Mouse (Mus musculus) limb, embryonic 11.5 days (tissue): ENCODE data around the gene Fam19a2. TPM values are rescaled to one million over a fixed set of nuclear protein-coding genes. Genes with fewer than 3 reads are reported as not detected.
A peak's percentile ranks its signal among the peaks of the same experiment; 100 is the strongest.

Experiments used
- ATAC-seq: fragments of 200-750 bp; cut with Nextera tagmentation; 2 replicates; pipeline ENCODE4 v1.8.0; 2017; ENCODE audit warnings: low read depth; ENCODE audit not compliant: insufficient number of reproducible peaks, low FRiP score, low TSS enrichment
- DNase-seq: peaks from one replicate; pipeline ENCODE4 v3.0.0-alpha.2; 2015; ENCODE audit warnings: low spot score
- H3K27ac ChIP-seq: fragments of 300-500 bp; sonication (generic); replicated peaks from 2 replicates; pipeline ENCODE4 v1.5.1; 2014; ENCODE audit warnings: low read depth, mild to moderate bottlenecking, low read length
- H3K27me3 ChIP-seq: fragments of 300-500 bp; sonication (generic); 2 replicates; pipeline ENCODE4 v1.6.1; 2014; ENCODE audit warnings: mild to moderate bottlenecking, low read length, mixed read lengths; ENCODE audit not compliant: control insufficient read depth, insufficient read depth
- H3K36me3 ChIP-seq: fragments of 300-500 bp; sonication (generic); 2 replicates; pipeline ENCODE4 v1.6.1; 2014; ENCODE audit warnings: mild to moderate bottlenecking, low read length, moderate library complexity, mixed read lengths; ENCODE audit not compliant: control insufficient read depth, insufficient read depth
- H3K4me1 ChIP-seq: fragments of 300-500 bp; sonication (generic); 2 replicates; pipeline ENCODE4 v1.6.1; 2014; ENCODE audit warnings: low read length, mixed read lengths; ENCODE audit not compliant: control insufficient read depth, insufficient read depth
- H3K4me2 ChIP-seq: fragments of 300-500 bp; sonication (generic); 2 replicates; pipeline ENCODE4 v1.6.1; 2014; ENCODE audit warnings: low read depth, mild to moderate bottlenecking, moderate library complexity; ENCODE audit not compliant: severe bottlenecking
- H3K4me3 ChIP-seq: fragments of 300-500 bp; sonication (generic); 2 replicates; pipeline ENCODE4 v1.5.1; 2014; ENCODE audit warnings: low read depth, low read length
- H3K9ac ChIP-seq: fragments of 300-500 bp; sonication (generic); 2 replicates; pipeline ENCODE4 v1.6.1; 2014; ENCODE audit warnings: mild to moderate bottlenecking, low read length
- H3K9me3 ChIP-seq: fragments of 300-500 bp; sonication (generic); 2 replicates; pipeline ENCODE4 v1.6.1; 2016; ENCODE audit warnings: low read length; ENCODE audit not compliant: control insufficient read depth
- WGBS: fragments of 180-500 bp; shearing (Covaris S2); extraction: QIAGEN DNeasy Blood & Tissue Kit; methylation state at CpG from one replicate; pipeline ENCODE4 v1.1.7; 2014; 5-methylcytosine and 5-hydroxymethylcytosine counted together
- polyA plus RNA-seq: library from polyadenylated mRNA; unstranded; fragments of >200 nt; fragmentation: Nextera tagmentation; extraction: Ambion mirVana; gene quantifications from 2 replicates; pipeline ENCODE4 v1.2.1, GENCODE M21; 2014

The Fam19a2 gene
- 2.1 and 2.5 TPM in 2 replicates for polyA plus RNA-seq

DNA sequence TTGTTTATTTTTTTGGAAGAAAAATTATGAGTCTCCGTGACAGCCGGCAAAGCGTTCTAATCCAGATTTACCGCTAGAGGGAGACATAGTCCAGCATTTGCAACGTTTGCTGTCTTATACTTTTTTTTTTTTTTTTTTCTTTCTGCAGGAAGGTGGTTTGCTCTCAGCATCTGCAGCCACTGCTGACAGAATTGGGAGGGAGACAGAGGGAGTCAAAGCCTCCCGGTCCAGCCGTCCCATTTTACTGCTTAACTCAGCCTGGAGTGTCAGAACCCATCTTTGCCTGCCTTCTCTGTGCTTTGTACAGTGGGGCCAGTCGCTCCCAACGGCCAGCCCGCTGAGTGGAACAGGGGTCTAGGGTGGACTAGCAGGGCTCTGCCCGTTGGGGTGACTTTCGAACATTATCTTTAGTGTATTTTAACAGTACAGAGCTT is at the start of gene Fam19a2:
Fam19a2 (plus strand) TSS at position 121 of the 434 bp plus-strand sequence.
- Histone ChIP-seq H3K4me2 (peak within 1 kb of the TSS; percentile 96), H3K4me3 (peak within 1 kb of the TSS; percentile 51), H3K27ac (no peak within 1 kb of the TSS), H3K36me3 (no peaks in the 10 kb centered on the region), H3K9ac (peak within 1 kb of the TSS; percentile 50), H3K9me3 (no peaks in the 10 kb centered on the region), H3K4me1 (no peaks in the 10 kb centered on the region), H3K27me3 (peaks cover 23% of the 10 kb centered on the region)
- 2% methylated on average over 12 of the region's 12 CpGs for WGBS
- DNase-seq (peak; percentile 73), ATAC-seq (peak; percentile 41)

DNA sequence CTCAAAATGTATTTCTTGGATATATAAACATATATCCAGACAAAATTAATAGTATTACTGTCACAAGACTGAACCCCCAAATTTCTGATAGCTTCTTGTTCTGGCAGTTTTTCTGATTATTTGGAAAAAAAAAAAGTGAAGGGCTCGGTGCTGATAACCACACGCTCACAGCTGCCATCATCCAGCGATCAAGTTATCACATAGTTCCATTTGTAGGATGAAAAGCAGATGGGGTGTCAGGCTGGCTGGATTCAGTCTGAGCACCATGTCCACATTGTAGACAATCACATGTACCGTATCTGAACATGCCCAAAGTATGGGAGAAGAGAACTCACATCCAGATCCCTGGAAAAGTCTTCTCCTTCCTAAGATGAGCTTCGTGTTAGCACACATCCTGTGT is 41.0 kb upstream of the Fam19a2 start:
- H3K4me2 ChIP-seq: no peak overlapping the region
- no peaks in the 10 kb centered on the region for H3K36me3 ChIP-seq
- no peak overlapping the region for H3K9ac ChIP-seq
- no peak for ATAC-seq
- DNase-seq: no peak
- no peaks in the 10 kb centered on the region for H3K9me3 ChIP-seq
- H3K4me3 ChIP-seq: no peak overlapping the region
- no peaks in the 10 kb centered on the region for H3K4me1 ChIP-seq
- no peak overlapping the region for H3K27ac ChIP-seq
- 86% methylated on average over 5 of the region's 5 CpGs for WGBS
- H3K27me3 ChIP-seq: no peaks in the 10 kb centered on the region

DNA sequence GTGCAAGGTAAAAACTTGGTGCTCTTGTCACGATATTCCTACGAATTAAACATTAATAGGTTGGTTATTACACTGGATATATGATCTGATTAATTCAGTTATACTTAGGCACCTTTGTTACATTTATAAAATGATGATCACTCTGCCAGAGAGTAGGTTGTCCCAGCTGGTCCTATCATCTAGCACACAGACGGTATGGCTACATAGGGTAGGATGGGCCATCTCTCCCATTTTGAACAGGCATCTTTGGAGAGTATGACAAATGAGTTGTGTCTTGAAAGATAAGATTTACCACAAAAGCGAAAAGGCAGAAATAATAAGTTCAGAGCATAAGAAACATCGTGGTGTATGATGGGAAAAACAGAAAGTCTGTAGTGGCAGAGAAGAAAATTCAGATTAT is 34.4 kb upstream of the Fam19a2 start:
- H3K4me2 ChIP-seq: no peak overlapping the region
- H3K4me3 ChIP-seq: no peak overlapping the region
- no peak overlapping the region for H3K27ac ChIP-seq
- no peak for DNase-seq
- H3K9me3 ChIP-seq: no peaks in the 10 kb centered on the region
- no peaks in the 10 kb centered on the region for H3K27me3 ChIP-seq
- no peak overlapping the region for H3K9ac ChIP-seq
- ATAC-seq: no peak
- H3K36me3 ChIP-seq: no peaks in the 10 kb centered on the region
- H3K4me1 ChIP-seq: no peaks in the 10 kb centered on the region
- 93% methylated on average over 5 of the region's 5 CpGs for WGBS

DNA sequence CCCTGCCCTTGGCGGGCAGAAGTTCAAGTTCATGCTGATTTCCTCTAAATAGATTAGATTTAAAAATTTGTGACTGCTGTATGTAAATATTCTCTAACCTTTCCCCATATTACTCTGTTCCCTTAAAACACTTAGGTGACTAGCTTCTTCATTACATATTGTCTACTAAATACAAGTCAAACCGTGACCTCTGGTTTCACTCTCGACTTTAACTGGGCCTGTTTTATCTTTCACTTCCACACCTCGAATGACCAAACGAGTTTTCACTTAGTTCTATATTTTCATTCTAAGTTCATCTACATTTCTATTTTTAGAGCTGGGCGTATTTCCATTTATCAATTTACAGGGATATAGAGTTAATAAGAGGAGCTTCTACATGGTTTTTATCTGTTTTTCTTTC is 15.7 kb upstream of the Fam19a2 start:
- H3K4me2 ChIP-seq: no peak overlapping the region
- ATAC-seq: no peak
- DNase-seq: no peak
- no peak overlapping the region for H3K9ac ChIP-seq
- 91% methylated on average over 6 of the region's 6 CpGs for WGBS
- H3K4me1 ChIP-seq: no peaks in the 10 kb centered on the region
- no peak overlapping the region for H3K27ac ChIP-seq
- H3K36me3 ChIP-seq: no peaks in the 10 kb centered on the region
- H3K9me3 ChIP-seq: no peaks in the 10 kb centered on the region
- H3K4me3 ChIP-seq: no peak overlapping the region
- H3K27me3 ChIP-seq: no peaks in the 10 kb centered on the region

DNA sequence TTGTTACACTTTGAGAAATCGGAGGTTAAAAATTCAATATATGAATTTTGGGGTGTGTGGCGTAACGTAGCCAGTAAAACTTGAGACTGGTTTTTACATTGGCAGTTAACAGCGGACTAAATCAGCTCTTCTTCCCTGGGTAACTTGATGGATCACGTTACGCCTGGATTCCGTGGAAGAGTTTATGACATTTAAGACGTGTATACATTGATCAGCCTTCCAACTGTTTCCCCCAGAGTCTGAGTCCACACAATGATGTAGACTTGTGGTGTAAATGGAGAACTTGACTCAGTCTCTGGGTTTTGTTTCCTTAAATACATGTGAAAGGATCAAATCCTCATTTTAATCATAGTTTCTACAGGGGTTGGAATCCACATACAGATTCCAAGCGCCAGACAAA is 11.9 kb upstream of the Fam19a2 start:
- no peak overlapping the region for H3K27ac ChIP-seq
- no peaks in the 10 kb centered on the region for H3K9me3 ChIP-seq
- H3K36me3 ChIP-seq: no peaks in the 10 kb centered on the region
- no peak overlapping the region for H3K4me2 ChIP-seq
- 73% methylated on average over 9 of the region's 9 CpGs for WGBS
- no peak overlapping the region for H3K4me3 ChIP-seq
- no peak for ATAC-seq
- H3K4me1 ChIP-seq: no peaks in the 10 kb centered on the region
- H3K27me3 ChIP-seq: no peaks in the 10 kb centered on the region
- H3K9ac ChIP-seq: no peak overlapping the region
- DNase-seq: no peak

DNA sequence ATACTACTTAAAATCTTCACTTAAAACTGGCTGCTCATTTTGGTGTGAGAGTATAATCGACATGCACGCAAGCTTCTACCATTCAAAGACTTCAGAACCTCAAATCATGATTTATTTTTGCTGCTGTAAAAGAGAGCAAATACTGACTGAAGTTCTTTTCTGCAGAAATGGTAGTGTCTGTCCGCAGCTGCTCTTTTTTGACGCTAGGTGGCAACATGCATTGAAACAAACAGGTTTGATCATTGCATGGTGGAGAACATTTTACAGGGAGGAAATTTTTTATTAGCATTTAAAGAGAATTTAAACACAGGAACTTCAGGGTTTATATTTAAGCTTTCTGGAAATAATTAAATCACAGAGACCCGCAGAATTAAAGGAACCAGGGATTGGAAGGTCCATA is 9.5 kb upstream of the Fam19a2 start:
- peak; percentile 33 for DNase-seq
- Histone ChIP-seq H3K9me3 (no peaks in the 10 kb centered on the region), H3K4me3 (no peak overlapping the region), H3K4me2 (no peak overlapping the region), H3K27ac (no peak overlapping the region), H3K9ac (no peak overlapping the region), H3K36me3 (no peaks in the 10 kb centered on the region), H3K27me3 (no peaks in the 10 kb centered on the region), H3K4me1 (no peaks in the 10 kb centered on the region)
- ATAC-seq: no peak
- 34% methylated on average over 5 of the region's 5 CpGs for WGBS

DNA sequence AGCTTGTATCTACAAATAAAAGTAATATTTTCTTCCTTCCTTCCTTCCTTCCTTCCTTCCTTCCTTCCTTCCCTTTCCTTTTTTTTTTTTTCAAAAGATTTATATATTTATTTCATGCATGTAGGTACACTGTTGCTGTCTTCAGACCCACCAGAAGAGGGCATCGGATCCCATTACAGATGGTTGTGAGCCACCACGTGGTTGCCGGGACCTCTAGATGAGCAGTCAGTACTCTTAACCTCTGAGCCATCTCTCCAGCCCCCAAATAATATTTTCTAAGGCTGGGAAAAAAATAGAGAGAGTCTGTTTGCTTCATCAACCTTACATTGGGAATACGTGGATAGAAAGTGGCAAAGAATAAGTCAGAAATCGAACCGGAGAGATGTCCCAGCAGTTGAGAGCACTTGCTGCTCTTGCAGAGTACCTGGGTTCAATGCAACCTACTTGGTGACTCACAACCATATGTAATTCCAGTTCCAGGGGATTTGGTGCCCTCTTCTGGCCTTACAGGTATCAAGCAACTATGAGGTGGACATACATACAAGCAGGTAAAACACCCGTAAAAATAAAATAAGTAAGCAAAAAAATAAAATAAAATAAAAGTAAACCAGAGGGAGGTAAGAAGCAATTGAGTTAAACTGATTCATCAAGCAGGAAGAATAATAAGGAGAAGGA is 8.0 kb upstream of the Fam19a2 start:
- H3K9ac ChIP-seq: no peak overlapping the region
- ATAC-seq (no peak), DNase-seq (no peak)
- H3K27me3 ChIP-seq: no peaks in the 10 kb centered on the region; the same call in 1 of the 2 replicates
- no peaks in the 10 kb centered on the region for H3K4me1 ChIP-seq
- 73% methylated on average over 7 of the region's 7 CpGs for WGBS
- H3K27ac ChIP-seq: no peak overlapping the region
- no peaks in the 10 kb centered on the region for H3K9me3 ChIP-seq
- H3K36me3 ChIP-seq: no peaks in the 10 kb centered on the region
- no peak overlapping the region for H3K4me2 ChIP-seq
- no peak overlapping the region for H3K4me3 ChIP-seq

DNA sequence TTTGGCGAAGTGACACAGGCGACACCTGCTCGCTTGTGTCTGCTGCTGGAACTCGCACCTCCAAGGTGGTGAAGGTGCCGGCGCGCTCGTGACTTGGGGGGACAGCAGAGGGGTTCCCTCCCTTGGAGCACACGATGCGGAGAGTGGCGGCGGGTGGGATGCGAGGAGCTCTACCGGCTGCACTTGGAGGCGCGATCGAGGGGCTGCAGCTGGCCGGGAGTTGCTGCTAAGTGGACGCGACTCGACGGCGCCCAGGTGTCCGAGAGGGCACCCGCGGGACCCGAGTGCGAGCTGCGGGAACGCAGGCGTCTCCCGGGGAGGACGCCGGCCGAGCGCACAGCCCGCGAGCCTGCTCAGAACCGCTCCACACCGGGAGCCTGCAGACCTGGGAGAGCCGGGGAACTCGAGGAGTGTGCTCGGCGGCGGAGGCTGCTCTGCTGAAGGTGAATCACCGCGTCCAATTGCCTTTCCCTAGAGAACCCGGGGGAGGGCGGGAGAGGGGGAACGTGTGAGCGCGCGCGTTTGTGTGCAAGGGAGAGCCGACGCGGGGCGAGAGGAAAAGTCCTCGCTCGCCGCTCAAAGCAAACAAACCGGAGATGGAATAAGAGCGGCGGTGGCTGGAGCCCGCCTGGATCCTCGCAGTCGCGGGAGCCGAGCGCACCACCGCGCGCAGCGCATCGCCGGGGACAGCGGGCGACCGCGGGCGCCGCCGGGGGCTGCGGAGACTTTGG is 830 bp downstream of the Fam19a2 start:
- H3K9me3 ChIP-seq: no peaks in the 10 kb centered on the region
- H3K27ac ChIP-seq: no peak overlapping the region

More for the DNA sequence above, 830 bp downstream of the Fam19a2 start:
- under 1% methylated on average over 82 of the region's 84 CpGs for WGBS
- ATAC-seq (peak; percentile 48), DNase-seq (peak; percentile 71)
- H3K27me3 ChIP-seq: peaks cover 23% of the 10 kb centered on the region
- H3K36me3 ChIP-seq: no peaks in the 10 kb centered on the region
- H3K9ac ChIP-seq: peak overlapping the region; percentile 50
- H3K4me3 ChIP-seq: peak overlapping the region; percentile 51
- H3K4me1 ChIP-seq: no peaks in the 10 kb centered on the region
- H3K4me2 ChIP-seq: peak overlapping the region; percentile 96
